Comparison of ENCODE assay signal across 23 mouse cellular contexts in the genomic region with DNA sequence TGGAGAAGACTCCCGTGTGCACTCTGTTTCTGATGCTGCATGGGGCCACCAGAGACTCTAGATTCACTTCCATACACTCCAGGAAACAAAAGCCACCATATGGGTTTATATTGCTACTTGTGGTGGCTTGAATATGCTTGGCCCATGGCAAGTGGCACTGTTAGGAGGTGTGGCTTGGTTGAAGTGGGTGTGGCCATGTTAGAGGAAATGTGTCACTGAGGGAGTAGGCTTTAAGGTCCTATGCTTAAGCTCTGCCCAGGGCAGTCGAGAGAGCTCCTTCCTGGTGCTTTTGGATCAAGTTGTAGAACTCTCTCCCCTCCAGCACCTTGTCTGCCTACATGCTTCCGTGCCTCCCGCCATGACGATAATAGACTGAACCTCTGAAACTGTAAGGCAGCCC.
DNase-seq lines count a peak whose midpoint lies in the region; ATAC-seq and TF ChIP-seq lines count a peak whose summit lies in the region.
"Had no signal": no experiment of that assay in that cellular context is flagged by ENCODE, and none has a peak within 500 bp of the region (broad histone marks: within the 10 kb centered on the region; RNA-seq: fewer than 3 reads in every experiment).

No protein-coding gene starts in this region.

- DNase-seq in 416B (ENCODE audit: low read depth) (peak; percentile 2), CH12.LX (ENCODE audit: extremely low read depth) (peak; percentile 17)
- DNase-seq in ovary, postnatal 10 days (ENCODE audit: low spot score), result no peak
- no peak for DNase-seq in lung, postnatal 10 days
- DNase-seq in ovary, postnatal 14 days (ENCODE audit: low spot score), result no peak
- DNase-seq: adrenal gland, adult 8-10 months; adrenal gland, postnatal 14 days; adrenal gland, postnatal 36 days; B cell, adult 2 months; cerebellum, adult 11-12 months; cerebellum, adult 2 months; cerebellum, adult 9-10 months; cerebellum, postnatal 14 days; embryo, embryonic 11 days; forebrain, postnatal 0 days had no signal

- H3K4me1 ChIP-seq in CH12.LX (ENCODE audit: control insufficient read depth in 1 of 2, insufficient read depth in 2 of 2), result no peaks in the 10 kb centered on the region
- H3K4me1 ChIP-seq: embryonic facial prominence, embryonic 13.5 days; embryonic facial prominence, embryonic 15.5 days; forebrain, embryonic 15.5 days had no signal

- H3K36me3 ChIP-seq in CH12.LX (replicated peaks in 1 of 2; ENCODE audit: control insufficient read depth in 1 of 2, insufficient read depth in 1 of 2, low read length in 1 of 2), result no peaks in the 10 kb centered on the region
- H3K36me3 ChIP-seq: embryonic facial prominence, embryonic 13.5 days; embryonic facial prominence, embryonic 15.5 days; forebrain, embryonic 15.5 days had no signal

- no peaks in the 10 kb centered on the region for H3K27me3 ChIP-seq in CH12.LX (replicated peaks)
- H3K27me3 ChIP-seq: embryonic facial prominence, embryonic 13.5 days; embryonic facial prominence, embryonic 15.5 days; forebrain, embryonic 13.5 days; forebrain, embryonic 15.5 days had no signal

- no peak for TF ChIP-seq RAD21 in CH12.LX (IDR thresholded peaks at IDR 0.05; ENCODE audit: low read depth, low read length)

- H3K9me3 ChIP-seq in CH12.LX (replicated peaks; ENCODE audit: low read length), result no peaks in the 10 kb centered on the region
- H3K9me3 ChIP-seq: embryonic facial prominence, embryonic 13.5 days; embryonic facial prominence, embryonic 15.5 days; forebrain, embryonic 13.5 days; forebrain, embryonic 15.5 days had no signal

- ATAC-seq in common myeloid progenitor, adult 5-6 weeks (replicated peaks; ENCODE audit: low read depth, poor library complexity, severe bottlenecking), result 0 out of 2 replicates have a peak, but pooled peaks have one; percentile 8
- ATAC-seq in megakaryocyte progenitor cell, adult 5-6 weeks (replicated peaks; ENCODE audit: poor library complexity), result 0 out of 2 replicates have a peak, but pooled peaks have one; percentile 26
- ATAC-seq: activated CD4-positive, CD25-positive, alpha-beta regulatory T cell, adult 4 months; CD4-positive, CD25-positive, alpha-beta regulatory T cell, adult 4 months; forebrain, embryonic 13.5 days; forebrain, embryonic 15.5 days had no signal

- no peak overlapping the region for H3K4me3 ChIP-seq in CH12.LX (replicated peaks in 1 of 3; ENCODE audit: low read depth in 2 of 3, low read length in 2 of 3, poor library complexity in 1 of 3)
- H3K4me3 ChIP-seq: embryonic facial prominence, embryonic 13.5 days; embryonic facial prominence, embryonic 15.5 days; forebrain, embryonic 13.5 days; forebrain, embryonic 15.5 days had no signal

- in situ Hi-C loops in CH12.LX (cut with MboI; ENCODE audit: low pct_ligation_motif_present, low pct_unique_long_range_greater_than_20kb, low sequenced_read_pairs), result no loop called here

- no peak overlapping the region for H3K4me2 ChIP-seq in CH12.LX (ENCODE audit: insufficient read depth, low read depth, poor library complexity, severe bottlenecking)
- H3K4me2 ChIP-seq: embryonic facial prominence, embryonic 13.5 days; embryonic facial prominence, embryonic 15.5 days; forebrain, embryonic 13.5 days; forebrain, embryonic 15.5 days had no signal

- no peak overlapping the region for H3K27ac ChIP-seq in CH12.LX (ENCODE audit: insufficient read depth, low read depth)
- H3K27ac ChIP-seq: embryonic facial prominence, embryonic 13.5 days; embryonic facial prominence, embryonic 15.5 days; forebrain, embryonic 13.5 days; forebrain, embryonic 15.5 days had no signal

- TF ChIP-seq CTCF in CH12.LX (conservative IDR thresholded peaks at IDR 0.05 in 1 of 2, IDR thresholded peaks at IDR 0.05 in 1 of 2; ENCODE audit: low read depth in 2 of 2, low read length in 2 of 2), result no peak

- H3K9ac ChIP-seq in CH12.LX (ENCODE audit: insufficient read depth, low read depth), result no peak overlapping the region
- H3K9ac ChIP-seq: embryonic facial prominence, embryonic 13.5 days; embryonic facial prominence, embryonic 15.5 days; forebrain, embryonic 13.5 days; forebrain, embryonic 15.5 days; forebrain, postnatal 0 days had no signal

- no peaks in the 10 kb centered on the region for H3K79me2 ChIP-seq in CH12.LX (replicated peaks; ENCODE audit: control insufficient read depth, extremely low read depth, insufficient read depth, poor library complexity, severe bottlenecking)

- TF ChIP-seq EP300 in CH12.LX (IDR thresholded peaks at IDR 0.05; ENCODE audit: low read length), result no peak

- TF ChIP-seq POLR2A in CH12.LX (IDR thresholded peaks at IDR 0.05; ENCODE audit: low read depth, low read length), result no peak

- dilution Hi-C loops in CH12.LX (cut with MboI; ENCODE audit: extremely low pct_ligation_motif_present, extremely low pct_unique_long_range_greater_than_20kb, low sequenced_read_pairs), result no loop called here

TF ChIP-seq in CH12.LX, 34 proteins besides CTCF, POLR2A, EP300 and RAD21:
- TF ChIP-seq USF2 (conservative IDR thresholded peaks at IDR 0.05; ENCODE audit: low read depth, low read length), result no peak
- no peak for TF ChIP-seq ELF1 (IDR thresholded peaks at IDR 0.05; ENCODE audit: low read depth, low read length)
- TF ChIP-seq E2F4 (IDR thresholded peaks at IDR 0.05; ENCODE audit: insufficient replicate concordance, low read depth, low read length), result no peak
- no peak for TF ChIP-seq GABPA (IDR thresholded peaks at IDR 0.05; ENCODE audit: insufficient replicate concordance, low read depth, low read length)
- no peak for TF ChIP-seq NELFE (IDR thresholded peaks at IDR 0.05; ENCODE audit: low read depth, low read length)
- TF ChIP-seq MXI1 (IDR thresholded peaks at IDR 0.05; ENCODE audit: low read depth, low read length), result no peak
- no peak for TF ChIP-seq USF1 (IDR thresholded peaks at IDR 0.05; ENCODE audit: low read depth, low read length)
- TF ChIP-seq NRF1 (IDR thresholded peaks at IDR 0.05; ENCODE audit: low read depth, low read length), result no peak

Comparison
In these comparisons a context has a peak if more than half of its experiments do, and no peak if none do; other contexts are left out.
1. DNase-seq: peak in 416B (single experiment) and CH12.LX (single experiment); none in ovary, postnatal 10 days (single experiment), lung, postnatal 10 days (single experiment) and ovary, postnatal 14 days (single experiment).